8 mouse cellular contexts compared by ENCODE assay signal in genomic region chr7:141413331-141413730, GRCm38 (mm10). TPM values are rescaled to one million over a fixed set of nuclear protein-coding genes. Genes with fewer than 3 reads are reported as not detected.
DNase-seq lines count a peak whose midpoint lies in the region; ATAC-seq and TF ChIP-seq lines count a peak whose summit lies in the region.

No protein-coding gene starts in this region.

- WGBS in lung, adult 2 months = 3% methylated on average over 16 of the region's 16 CpGs
- 2% methylated on average over 16 of the region's 16 CpGs for WGBS in forebrain, embryonic 15.5 days
- WGBS in liver, embryonic 13.5 days (ENCODE audit: insufficient replicate concordance) = 4% methylated on average over 16 of the region's 16 CpGs

- no peaks in the 10 kb centered on the region for H3K9me3 ChIP-seq in forebrain, embryonic 15.5 days
- H3K9me3 ChIP-seq in liver, embryonic 13.5 days (replicated peaks) = no peaks in the 10 kb centered on the region

- H3K36me3 ChIP-seq in forebrain, embryonic 15.5 days = peaks cover 4% of the 10 kb centered on the region; the same call in 1 of the 2 replicates
- peaks cover 20% of the 10 kb centered on the region for H3K36me3 ChIP-seq in liver, embryonic 13.5 days

- peak overlapping the region; percentile 82 for H3K27ac ChIP-seq in forebrain, embryonic 15.5 days (replicated peaks)
- H3K27ac ChIP-seq in liver, embryonic 13.5 days = peak overlapping the region; percentile 78

- peak overlapping the region; percentile 87 for H3K4me2 ChIP-seq in forebrain, embryonic 15.5 days (replicated peaks)
- peak overlapping the region; percentile 96 for H3K4me2 ChIP-seq in liver, embryonic 13.5 days

- peak overlapping the region; percentile 81 for H3K4me3 ChIP-seq in lung, adult 2 months (replicated peaks; ENCODE audit: extremely low read depth, low read depth, low read length)
- H3K4me3 ChIP-seq in forebrain, embryonic 15.5 days = peak overlapping the region; percentile 68
- peak overlapping the region; percentile 75 for H3K4me3 ChIP-seq in liver, embryonic 13.5 days (replicated peaks)

- no peak for DNase-seq in lung, adult 2 months
- no peak for DNase-seq in lung, postnatal 36 days
- peak; percentile 26 for DNase-seq in brain, adult 2 months (ENCODE audit: low read depth, low spot score)
- DNase-seq in liver, embryonic 13.5 days = no peak
- DNase-seq in right cerebral cortex, postnatal 25 days = no peak
- DNase-seq in spleen, adult 12 weeks (ENCODE audit: low spot score) = no peak

- peak; percentile 33 for ATAC-seq in forebrain, embryonic 15.5 days (replicated peaks)
- ATAC-seq in liver, embryonic 13.5 days (ENCODE audit: low read depth) = peak; percentile 6
- no peak for ATAC-seq in monocyte, adult 5-6 weeks (replicated peaks; ENCODE audit: insufficient number of reproducible peaks, low FRiP score, low TSS enrichment, poor library complexity, severe bottlenecking)

- H3K27me3 ChIP-seq in forebrain, embryonic 15.5 days = no peaks in the 10 kb centered on the region
- no peaks in the 10 kb centered on the region for H3K27me3 ChIP-seq in liver, embryonic 13.5 days

- H3K4me1 ChIP-seq in lung, adult 2 months (ENCODE audit: control insufficient read depth, insufficient read depth, low read length) = peaks cover 5% of the 10 kb centered on the region
- H3K4me1 ChIP-seq in forebrain, embryonic 15.5 days = peaks cover 21% of the 10 kb centered on the region
- H3K4me1 ChIP-seq in liver, embryonic 13.5 days (replicated peaks) = peaks cover 34% of the 10 kb centered on the region

- no peak for TF ChIP-seq CTCF in lung, adult 2 months (IDR thresholded peaks at IDR 0.05; ENCODE audit: insufficient read depth, low read length)

- peak overlapping the region; percentile 91 for H3K9ac ChIP-seq in forebrain, embryonic 15.5 days (replicated peaks)
- H3K9ac ChIP-seq in liver, embryonic 13.5 days = peak overlapping the region; percentile 87

- no peak for TF ChIP-seq POLR2A in lung, adult 2 months (IDR thresholded peaks at IDR 0.05; ENCODE audit: borderline replicate concordance, extremely low read depth, low read depth, low read length)

RNA-seq across cellular contexts. Expression of gene Gatd1, which starts 0.6 kb away (rescaled TPM):
- 57.1 and 64.8 TPM in 2 replicates for polyA plus RNA-seq in lung, adult 2 months (2012; rRNA removed)
- 62.2 and 64.2 TPM in 2 replicates for polyA plus RNA-seq in forebrain, embryonic 15.5 days (2015; fragmentation: Nextera tagmentation; extraction: Ambion mirVana)
- 18.1 and 18.3 TPM in 2 replicates for polyA plus RNA-seq in liver, embryonic 13.5 days (2015; fragmentation: Nextera tagmentation; extraction: Ambion mirVana)
- 11.4 to 15.3 TPM (median 14.6 TPM) in 3 replicates for total RNA-seq in monocyte, adult 5-6 weeks (2017)

RNA-seq across cellular contexts. Expression of gene Cend1, which starts 16.0 kb away (rescaled TPM):
- 0.38 and 0.56 TPM in 2 replicates for polyA plus RNA-seq in lung, adult 2 months (2012; rRNA removed)
- polyA plus RNA-seq in forebrain, embryonic 15.5 days (2015; fragmentation: Nextera tagmentation; extraction: Ambion mirVana) = 47.0 and 50.4 TPM in 2 replicates
- 0.10 and 0.14 TPM in 2 replicates for polyA plus RNA-seq in liver, embryonic 13.5 days (2015; fragmentation: Nextera tagmentation; extraction: Ambion mirVana)
- not detected in 3 replicates for total RNA-seq in monocyte, adult 5-6 weeks (2017)

RNA-seq across cellular contexts. Expression of gene Taldo1, which starts 21.3 kb away (rescaled TPM):
- 145 and 204 TPM in 2 replicates for polyA plus RNA-seq in lung, adult 2 months (2012; rRNA removed)
- polyA plus RNA-seq in forebrain, embryonic 15.5 days (2015; fragmentation: Nextera tagmentation; extraction: Ambion mirVana) = 375 and 378 TPM in 2 replicates
- 518 and 542 TPM in 2 replicates for polyA plus RNA-seq in liver, embryonic 13.5 days (2015; fragmentation: Nextera tagmentation; extraction: Ambion mirVana)
- 548 to 1,201 TPM (median 1,116 TPM) in 3 replicates for total RNA-seq in monocyte, adult 5-6 weeks (2017)

RNA-seq across cellular contexts. Expression of gene Slc25a22, which starts 24.4 kb away (rescaled TPM):
- 47.3 and 48.6 TPM in 2 replicates for polyA plus RNA-seq in lung, adult 2 months (2012; rRNA removed)
- polyA plus RNA-seq in forebrain, embryonic 15.5 days (2015; fragmentation: Nextera tagmentation; extraction: Ambion mirVana) = 83.1 and 86.3 TPM in 2 replicates
- polyA plus RNA-seq in liver, embryonic 13.5 days (2015; fragmentation: Nextera tagmentation; extraction: Ambion mirVana) = 16.6 and 20.4 TPM in 2 replicates
- total RNA-seq in monocyte, adult 5-6 weeks (2017) = 6.2 to 14.8 TPM (median 7.4 TPM) in 3 replicates

RNA-seq across cellular contexts. Expression of gene Pidd1, which starts 30.5 kb away (rescaled TPM):
- 6.7 and 7.1 TPM in 2 replicates for polyA plus RNA-seq in lung, adult 2 months (2012; rRNA removed)
- 7.8 and 9.5 TPM in 2 replicates for polyA plus RNA-seq in forebrain, embryonic 15.5 days (2015; fragmentation: Nextera tagmentation; extraction: Ambion mirVana)
- polyA plus RNA-seq in liver, embryonic 13.5 days (2015; fragmentation: Nextera tagmentation; extraction: Ambion mirVana) = 10.9 and 11.4 TPM in 2 replicates
- 4.5 to 5.9 TPM (median 4.8 TPM) in 3 replicates for total RNA-seq in monocyte, adult 5-6 weeks (2017)

Comparison
In these comparisons a context has a peak if more than half of its experiments do, and no peak if none do; other contexts are left out.
1. RNA of gene Cend1, which starts 16.0 kb away (polyA plus RNA-seq): 47.0 to 50.4 TPM in forebrain, embryonic 15.5 days; 0.38 to 0.56 TPM in lung, adult 2 months and 0.10 to 0.14 TPM in liver, embryonic 13.5 days; every median in the first group is over 10 times any median in the second.
2. Peak in every context shown above with its lines, with median percentiles within 50 percentile points of each other: H3K4me3 ChIP-seq.